Mouse (Mus musculus): Measurements from ENCODE around the gene Mogat1.
"Not testable (repeated sequence)": the region's sequence is repeated elsewhere in the genome, so short reads cannot be mapped to it uniquely, and the experiment has no call there.

Gene Mogat1

GRCm38 (mm10) chr1:78510862-78511261 lies at the start of gene Mogat1:
Gene Mogat1 (plus strand): TSS chr1:78510991.
- in situ Hi-C loops (cut with MboI, MseI) = no loop called here

GRCm38 (mm10) chr1:78472441-78472840 lies 38.4 kb upstream of the Mogat1 start:
- in situ Hi-C loops (cut with MboI, MseI) = no loop called here

GRCm38 (mm10) chr1:78483430-78483829 lies 27.4 kb upstream of the Mogat1 start:
- in situ Hi-C loops (cut with MboI, MseI) = no loop called here

GRCm38 (mm10) chr1:78484361-78484760 lies 26.4 kb upstream of the Mogat1 start:
- in situ Hi-C loops (cut with MboI, MseI) = no loop called here

- in situ Hi-C loops (cut with MboI, MseI) = no loop called here
Measured at GRCm38 (mm10) chr1:78488427-78488751, 22.4 kb upstream of the Mogat1 start.

GRCm38 (mm10) chr1:78488752-78489492 lies 21.9 kb upstream of the Mogat1 start, which contains the start of gene Farsb:
Gene Farsb (minus strand): TSS chr1:78488897.
- in situ Hi-C loops (cut with MboI, MseI) = no loop called here

- in situ Hi-C loops (cut with MboI, MseI) = no loop called here
Measured at GRCm38 (mm10) chr1:78490143-78490542, 20.6 kb upstream of the Mogat1 start.

- in situ Hi-C loops (cut with MboI, MseI) = no loop called here
Measured at GRCm38 (mm10) chr1:78501036-78501435, 9.8 kb upstream of the Mogat1 start.

GRCm38 (mm10) chr1:78501856-78502255 lies 8.9 kb upstream of the Mogat1 start:
- in situ Hi-C loops (cut with MboI, MseI) = not testable (repeated sequence)

- in situ Hi-C loops (cut with MboI, MseI) = no loop called here
Measured at GRCm38 (mm10) chr1:78502527-78502926, 8.3 kb upstream of the Mogat1 start.

GRCm38 (mm10) chr1:78507137-78507536 lies 3.7 kb upstream of the Mogat1 start:
- in situ Hi-C loops (cut with MboI, MseI) = no loop called here

- in situ Hi-C loops (cut with MboI, MseI) = no loop called here
Measured at GRCm38 (mm10) chr1:78511621-78512160, 900 bp downstream of the Mogat1 start, which contains the start of gene BC035947. Gene BC035947 (minus strand): TSS chr1:78512158.

- in situ Hi-C loops (cut with MboI, MseI) = no loop called here
Measured at GRCm38 (mm10) chr1:78512756-78513155, 2.0 kb downstream of the Mogat1 start.

GRCm38 (mm10) chr1:78518907-78519306 lies 8.1 kb downstream of the Mogat1 start:
- in situ Hi-C loops (cut with MboI, MseI) = no loop called here

GRCm38 (mm10) chr1:78525189-78525886 lies 14.5 kb downstream of the Mogat1 start:
- in situ Hi-C loops (cut with MboI, MseI) = loop anchor here (10.0 to 25.0 kb wide), 3 partner anchors 551 to 1237 kb away; no protein-coding TSS in a partner anchor

GRCm38 (mm10) chr1:78528356-78528755 lies 17.6 kb downstream of the Mogat1 start:
- in situ Hi-C loops (cut with MboI, MseI) = loop anchor here (10.0 to 25.0 kb wide), 3 partner anchors 554 to 1234 kb away; no protein-coding TSS in a partner anchor

- in situ Hi-C loops (cut with MboI, MseI) = loop anchor here (10.0 to 25.0 kb wide), 3 partner anchors 554 to 1233 kb away; no protein-coding TSS in a partner anchor
Measured at GRCm38 (mm10) chr1:78529011-78529410, 18.2 kb downstream of the Mogat1 start.

- in situ Hi-C loops (cut with MboI, MseI) = loop anchor here (10.0 to 25.0 kb wide), 3 partner anchors 194 to 1232 kb away; no protein-coding TSS in a partner anchor
Measured at GRCm38 (mm10) chr1:78530500-78531215, 19.9 kb downstream of the Mogat1 start.

GRCm38 (mm10) chr1:78532184-78532800 lies 21.5 kb downstream of the Mogat1 start:
- in situ Hi-C loops (cut with MboI, MseI) = loop anchor here (10.0 to 25.0 kb wide), 3 partner anchors 193 to 1230 kb away; no protein-coding TSS in a partner anchor

- in situ Hi-C loops (cut with MboI, MseI) = loop anchor here (5.0 to 25.0 kb wide), 5 partner anchors 123 to 1228 kb away; partner anchors contain the start of genes Acsl3 (in 1 of the 2) and Utp14b (in 1 of the 2)
Measured at GRCm38 (mm10) chr1:78534428-78535150, 23.8 kb downstream of the Mogat1 start.
